ENCODE assay signal across 11 mouse cellular contexts in the genomic region with DNA sequence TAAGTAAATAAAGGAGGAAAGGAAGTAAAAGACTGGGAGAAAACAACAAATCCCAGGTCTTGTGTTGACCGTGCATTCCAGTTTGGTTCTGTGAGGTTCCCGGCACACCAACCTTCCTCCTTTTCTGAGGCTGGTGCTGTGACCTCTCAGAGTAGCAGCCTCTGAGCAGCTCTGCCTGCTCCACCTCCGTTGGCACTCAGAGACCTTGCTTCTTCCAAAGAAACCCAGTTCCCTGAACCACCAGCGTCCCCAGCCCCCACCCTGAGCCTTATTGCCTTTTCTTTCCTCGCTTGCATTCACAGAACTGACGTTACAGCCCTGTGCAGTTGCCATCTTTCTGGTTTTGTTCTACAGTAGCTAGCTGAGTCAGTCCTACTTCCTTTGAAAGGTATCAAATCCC.
"Had no signal": no experiment of that assay in that cellular context is flagged by ENCODE, and none has a peak within 500 bp of the region (broad histone marks: within the 10 kb centered on the region; RNA-seq: fewer than 3 reads in every experiment).

No protein-coding gene starts in this region.

- H3K27me3 ChIP-seq: limb, embryonic 12.5 days; liver, embryonic 15.5 days; midbrain, embryonic 13.5 days had no signal

- H3K9ac ChIP-seq: limb, embryonic 12.5 days; liver, embryonic 15.5 days; midbrain, embryonic 13.5 days had no signal

- H3K27ac ChIP-seq: limb, embryonic 12.5 days; liver, embryonic 15.5 days; midbrain, embryonic 13.5 days had no signal

- H3K9me3 ChIP-seq: limb, embryonic 12.5 days; liver, embryonic 15.5 days; midbrain, embryonic 13.5 days had no signal

- H3K4me3 ChIP-seq: limb, embryonic 12.5 days; liver, embryonic 15.5 days; midbrain, embryonic 13.5 days had no signal

- H3K4me2 ChIP-seq: limb, embryonic 12.5 days; liver, embryonic 15.5 days; midbrain, embryonic 13.5 days had no signal

- DNase-seq: kidney, adult 18-20 months; kidney, postnatal 25 days; lung, adult 2 months; lung, postnatal 36 days; right cerebral cortex, postnatal 14 days; thymus, adult 18-20 months; thymus, postnatal 14 days had no signal

- ATAC-seq: lung, postnatal 0 days; midbrain, embryonic 13.5 days had no signal
